Mouse (Mus musculus): Measurements from ENCODE around the gene Hist2h4.

DNA sequence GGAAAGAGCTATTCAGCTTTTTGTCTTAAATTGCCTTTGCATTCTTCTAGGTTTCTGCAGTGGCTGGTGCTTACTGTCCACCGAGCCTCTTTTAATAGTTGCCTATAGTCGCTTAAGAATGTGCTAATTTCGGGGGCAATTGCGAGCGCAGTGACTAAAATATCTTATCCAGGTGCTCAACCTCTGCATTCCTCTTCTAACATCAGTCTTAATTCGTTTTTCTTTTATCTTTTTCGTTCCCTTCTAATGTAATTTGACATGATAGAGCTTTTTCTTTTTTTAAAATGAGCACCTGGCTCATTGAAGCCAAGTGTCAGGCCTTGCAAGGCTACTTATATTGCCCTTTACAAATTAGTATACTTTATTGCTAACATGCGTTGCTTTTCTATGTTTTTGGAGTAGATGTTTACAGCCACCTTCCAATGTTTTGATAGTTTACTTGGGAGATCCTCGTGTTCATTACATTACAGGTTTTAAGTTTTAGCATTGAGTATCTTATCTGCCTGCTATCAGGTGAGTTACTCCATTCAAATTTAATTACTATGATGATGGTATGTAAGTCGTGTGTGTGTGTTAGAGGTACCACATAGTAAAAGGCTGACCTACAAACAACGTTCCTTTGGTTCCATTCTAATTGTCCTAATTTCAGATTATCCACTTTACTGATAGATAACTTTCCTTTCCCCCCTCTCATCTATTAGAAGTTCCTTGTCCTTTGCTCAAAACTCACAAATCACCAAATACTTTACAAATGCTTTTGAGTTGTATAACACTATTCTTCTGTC, 15.6 kb downstream of the Hist2h4 start:
- TF ChIP-seq CTCF (IDR thresholded peaks at IDR 0.05; ENCODE audit: control insufficient read depth, insufficient read depth, insufficient replicate concordance, low read depth, low read length) (no peak), POLR2A (IDR thresholded peaks at IDR 0.05; ENCODE audit: control insufficient read depth, low read depth, low read length) (no peak)
